Mouse (Mus musculus) erythroid progenitor cell, adult 5-6 weeks (primary cell): ENCODE measurements around the gene Tmem88. TPM values are rescaled to one million over a fixed set of nuclear protein-coding genes. Genes with fewer than 3 reads are reported as not detected.
A peak's percentile ranks its signal among the peaks of the same experiment; 100 is the strongest.

Source experiments
- ATAC-seq: replicated peaks from 2 replicates; pipeline ENCODE4 v1.8.0; 2016; ENCODE audit warnings: moderate number of reproducible peaks, mild to moderate bottlenecking, moderate TSS enrichment, inconsistent platforms; ENCODE audit not compliant: poor library complexity, low FRiP score, severe bottlenecking
- total RNA-seq, 2 experiments: library from RNA; stranded (forward) in 1 of 2; stranded (reverse) in 1 of 2; fragments of 150-400 nt in 1 of 2; fragments of 186-747, 209-891 nt in 1 of 2; gene quantifications; 2 replicates each; pipeline versions ENCODE4 v1.2.3 to v1.2.4; 2015 to 2017; ENCODE audit warnings: low replicate concordance in 2 of 2

The Tmem88 gene
- total RNA-seq, 2 experiments from 2014 or later, result not detected

- no peak for ATAC-seq
These were observed 29.4 kb downstream of the Tmem88 start for GRCm38 (mm10) chr11:69368356-69369214.

DNA sequence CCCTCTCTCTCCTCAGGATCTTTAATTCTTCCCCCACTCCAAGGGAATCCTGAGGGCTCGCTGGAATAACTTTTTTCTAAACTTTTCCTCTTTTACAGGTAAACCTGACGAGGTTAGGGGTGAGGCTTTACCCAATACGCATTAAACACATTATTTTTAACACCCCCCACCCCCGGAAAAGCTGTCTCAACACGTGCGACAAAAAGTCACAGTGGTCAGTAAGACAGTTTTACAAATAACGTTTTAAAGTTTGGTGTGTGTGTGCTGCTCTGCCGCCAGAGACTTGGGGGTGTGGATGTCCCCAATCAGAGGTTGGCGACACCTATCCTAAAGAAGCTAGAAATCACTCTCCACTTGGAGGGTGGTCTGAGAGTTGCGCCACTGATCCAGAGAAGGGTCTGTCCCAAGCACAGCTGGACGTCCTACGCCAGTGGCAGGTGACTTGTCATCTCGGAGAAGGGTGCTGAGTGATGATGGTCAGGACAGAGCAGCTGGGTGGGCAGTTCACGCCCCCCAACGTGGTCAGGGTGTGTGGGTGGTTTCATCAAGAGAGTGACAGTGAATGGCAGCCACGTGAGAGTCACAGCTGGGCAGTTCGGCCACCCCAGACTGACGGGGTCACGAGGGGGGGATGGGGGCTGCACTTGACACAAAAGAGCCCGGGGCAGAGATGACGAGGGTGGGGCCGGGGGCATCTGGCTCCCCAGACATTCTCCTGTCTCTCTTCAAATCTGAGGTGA, 30.2 kb downstream of the Tmem88 start:
- ATAC-seq, result no peak

DNA sequence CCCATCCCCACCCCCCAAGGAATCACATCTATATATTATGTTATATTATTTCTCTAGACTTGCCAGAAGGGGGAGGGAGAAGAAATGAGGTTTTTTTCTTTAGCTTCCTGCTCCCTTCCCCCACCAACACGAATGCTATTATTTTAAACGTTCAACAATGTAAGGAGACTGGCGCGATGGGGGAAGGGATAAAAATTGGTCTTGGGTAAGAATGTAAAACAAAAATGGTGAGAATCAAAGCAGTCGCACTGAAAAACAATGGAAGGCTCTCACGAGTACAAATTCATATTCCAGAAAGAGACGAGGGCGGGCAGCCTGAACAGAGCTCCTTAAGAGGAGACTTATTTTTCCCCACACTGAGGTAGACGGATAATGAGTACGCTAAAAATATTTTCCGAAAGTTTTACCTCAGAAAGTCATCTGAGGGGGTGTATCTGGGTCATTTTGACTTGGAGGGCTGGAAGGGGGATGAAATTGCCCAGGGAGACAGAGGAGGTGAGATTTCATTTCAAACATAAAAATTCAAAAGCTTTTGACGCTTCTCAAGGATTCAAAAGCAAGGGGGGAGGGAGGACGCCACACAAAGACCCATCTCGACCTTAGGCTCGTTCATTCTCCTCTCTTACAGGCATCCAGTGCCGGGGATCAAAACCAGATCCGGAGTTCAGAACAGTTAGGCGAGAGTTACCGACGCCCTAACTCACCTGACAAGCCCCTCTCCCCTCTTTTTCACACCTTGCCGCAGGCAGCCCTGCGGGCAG, 31.0 kb downstream of the Tmem88 start:
- ATAC-seq, result no peak

GRCm38 (mm10) chr11:69366157-69366854, 31.7 kb downstream of the Tmem88 start:
- ATAC-seq, result peak; percentile 74

GRCm38 (mm10) chr11:69365722-69366121, 32.3 kb downstream of the Tmem88 start:
- ATAC-seq, result no peak

- ATAC-seq, result peak; percentile 42
These were observed 33.1 kb downstream of the Tmem88 start for GRCm38 (mm10) chr11:69364910-69365309.

GRCm38 (mm10) chr11:69364376-69364775, 33.7 kb downstream of the Tmem88 start:
- no peak for ATAC-seq

DNA sequence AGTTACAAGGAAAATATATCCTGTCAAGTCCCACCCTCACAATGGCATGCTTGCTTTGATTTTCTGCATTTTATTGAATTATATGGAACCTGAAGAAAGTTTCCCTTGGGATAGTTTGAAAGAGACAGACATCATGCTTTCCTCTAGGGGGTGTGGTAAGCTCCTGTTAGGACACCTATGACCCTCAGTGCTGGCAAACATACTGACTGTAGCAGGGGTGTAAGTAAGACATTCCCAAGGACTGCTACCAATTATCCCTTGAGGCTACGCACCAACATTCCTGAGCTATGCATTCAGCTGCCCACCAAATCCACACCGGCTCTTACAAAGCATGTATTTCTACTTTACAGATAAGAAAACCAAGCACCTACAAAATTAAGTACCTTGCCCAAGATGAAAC, 35.6 kb downstream of the Tmem88 start:
- no peak for ATAC-seq

DNA sequence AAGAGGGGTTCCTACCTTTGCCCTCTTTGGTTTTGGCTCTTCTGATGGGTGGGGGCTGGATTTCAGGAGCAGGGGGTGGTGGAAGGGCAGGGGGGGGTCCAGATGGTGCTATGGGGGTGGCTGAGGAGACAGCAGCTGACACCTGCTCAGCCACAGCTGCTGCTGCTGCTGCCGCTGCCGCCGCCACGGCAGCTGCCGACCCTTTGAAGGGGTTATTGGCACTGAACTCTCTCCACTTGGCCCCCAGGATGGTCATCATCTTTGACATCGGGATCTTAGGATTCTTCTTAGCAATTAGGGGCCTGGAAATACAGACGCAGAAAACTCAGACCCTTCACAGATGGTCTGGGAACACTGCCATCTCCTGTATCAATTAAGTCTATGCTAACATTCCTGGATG, 36.0 kb downstream of the Tmem88 start:
- ATAC-seq, result no peak

DNA sequence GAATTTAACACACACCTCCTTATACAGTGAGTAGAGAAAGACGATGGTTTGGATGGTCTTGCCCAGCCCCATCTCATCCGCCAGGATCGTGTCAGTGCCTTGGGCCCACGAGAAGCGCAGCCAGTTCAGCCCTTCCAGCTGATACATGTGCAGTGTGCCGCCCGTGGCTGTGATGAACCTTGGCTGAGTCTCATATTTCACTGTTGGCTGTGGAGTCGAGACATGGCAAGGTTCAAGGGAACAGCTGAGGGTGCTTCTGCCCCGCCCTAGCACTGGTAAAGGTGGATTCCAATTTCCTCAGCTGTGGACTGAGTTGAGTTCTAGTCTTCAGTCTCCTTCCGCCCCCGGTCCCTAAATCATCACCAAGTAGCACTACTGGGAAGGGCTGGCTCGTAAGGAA, 40.3 kb downstream of the Tmem88 start:
- ATAC-seq, result no peak

- no peak for ATAC-seq
These were observed 41.5 kb downstream of the Tmem88 start for GRCm38 (mm10) chr11:69356544-69356943.

Other genes with a start within 250 kb of the Tmem88 start
- gene Alox12b, start 241.2 kb downstream of the Tmem88 start, total RNA-seq (2015; ENCODE audit: low replicate concordance), result not detected in 2 replicates
- gene Alox12b, start 241.2 kb downstream of the Tmem88 start, total RNA-seq (2017; ENCODE audit: low replicate concordance), result not detected in 2 replicates
- not detected in 2 replicates for gene Alox8, start 200.4 kb downstream of the Tmem88 start, total RNA-seq (2015; ENCODE audit: low replicate concordance)
- not detected in 2 replicates for gene Alox8, start 200.4 kb downstream of the Tmem88 start, total RNA-seq (2017; ENCODE audit: low replicate concordance)
- 0.36 TPM in 1 of 2 replicates, not detected in the other for gene Gucy2e, start 161.2 kb downstream of the Tmem88 start, total RNA-seq (2015; ENCODE audit: low replicate concordance)
- not detected in 2 replicates for gene Gucy2e, start 161.2 kb downstream of the Tmem88 start, total RNA-seq (2017; ENCODE audit: low replicate concordance)
- 107 and 135 TPM in 2 replicates for gene Cntrob, start 74.5 kb downstream of the Tmem88 start, total RNA-seq (2015; ENCODE audit: low replicate concordance)
- 77.5 and 113 TPM in 2 replicates for gene Cntrob, start 74.5 kb downstream of the Tmem88 start, total RNA-seq (2017; ENCODE audit: low replicate concordance)
- gene Trappc1, start 74.3 kb downstream of the Tmem88 start, total RNA-seq (2015; ENCODE audit: low replicate concordance), result 101 and 143 TPM in 2 replicates
- 48.5 and 72.5 TPM in 2 replicates for gene Trappc1, start 74.3 kb downstream of the Tmem88 start, total RNA-seq (2017; ENCODE audit: low replicate concordance)
- not detected in 2 replicates for gene Kcnab3, start 72.0 kb downstream of the Tmem88 start, total RNA-seq (2015; ENCODE audit: low replicate concordance)
- not detected in 2 replicates for gene Kcnab3, start 72.0 kb downstream of the Tmem88 start, total RNA-seq (2017; ENCODE audit: low replicate concordance)
- 1.7 and 8.3 TPM in 2 replicates for gene Rnf227, start 57.8 kb downstream of the Tmem88 start, total RNA-seq (2015; ENCODE audit: low replicate concordance)
- gene Rnf227, start 57.8 kb downstream of the Tmem88 start, total RNA-seq (2017; ENCODE audit: low replicate concordance), result 3.9 and 6.5 TPM in 2 replicates
- 21.0 and 33.2 TPM in 2 replicates for gene Chd3, start 28.8 kb downstream of the Tmem88 start, total RNA-seq (2015; ENCODE audit: low replicate concordance)
- gene Chd3, start 28.8 kb downstream of the Tmem88 start, total RNA-seq (2017; ENCODE audit: low replicate concordance), result 18.9 and 19.5 TPM in 2 replicates
- gene Naa38, start 2.7 kb downstream of the Tmem88 start, total RNA-seq (2015; ENCODE audit: low replicate concordance), result 26.8 and 31.7 TPM in 2 replicates
- 21.6 and 21.9 TPM in 2 replicates for gene Naa38, start 2.7 kb downstream of the Tmem88 start, total RNA-seq (2017; ENCODE audit: low replicate concordance)
- 8.3 and 11.7 TPM in 2 replicates for gene Cyb5d1, start 2.6 kb downstream of the Tmem88 start, total RNA-seq (2015; ENCODE audit: low replicate concordance)
- 25.7 and 32.5 TPM in 2 replicates for gene Cyb5d1, start 2.6 kb downstream of the Tmem88 start, total RNA-seq (2017; ENCODE audit: low replicate concordance)
- gene Kdm6b, start 15.4 kb upstream of the Tmem88 start, total RNA-seq (2015; ENCODE audit: low replicate concordance), result 6.5 and 11.7 TPM in 2 replicates
- 0.64 and 1.2 TPM in 2 replicates for gene Kdm6b, start 15.4 kb upstream of the Tmem88 start, total RNA-seq (2017; ENCODE audit: low replicate concordance)
- not detected in 2 replicates for gene Dnah2, start 150.9 kb upstream of the Tmem88 start, total RNA-seq (2015; ENCODE audit: low replicate concordance)
- 0.13 TPM in 1 of 2 replicates, not detected in the other for gene Dnah2, start 150.9 kb upstream of the Tmem88 start, total RNA-seq (2017; ENCODE audit: low replicate concordance)
- 2.5 and 2.9 TPM in 2 replicates for gene Efnb3, start 162.0 kb upstream of the Tmem88 start, total RNA-seq (2015; ENCODE audit: low replicate concordance)
- gene Efnb3, start 162.0 kb upstream of the Tmem88 start, total RNA-seq (2017; ENCODE audit: low replicate concordance), result 0.77 and 1.1 TPM in 2 replicates
- gene Wrap53, start 182.0 kb upstream of the Tmem88 start, total RNA-seq (2015; ENCODE audit: low replicate concordance), result 13.8 and 48.3 TPM in 2 replicates
- 13.5 and 18.4 TPM in 2 replicates for gene Wrap53, start 182.0 kb upstream of the Tmem88 start, total RNA-seq (2017; ENCODE audit: low replicate concordance)
- gene Trp53, start 182.1 kb upstream of the Tmem88 start, total RNA-seq (2015; ENCODE audit: low replicate concordance), result 38.2 and 75.9 TPM in 2 replicates
- gene Trp53, start 182.1 kb upstream of the Tmem88 start, total RNA-seq (2017; ENCODE audit: low replicate concordance), result 12.2 TPM in 2 replicates
- gene Atp1b2, start 207.7 kb upstream of the Tmem88 start, total RNA-seq (2015; ENCODE audit: low replicate concordance), result 20.9 and 36.5 TPM in 2 replicates
- 3.5 and 4.5 TPM in 2 replicates for gene Atp1b2, start 207.7 kb upstream of the Tmem88 start, total RNA-seq (2017; ENCODE audit: low replicate concordance)
- gene Shbg, start 219.7 kb upstream of the Tmem88 start, total RNA-seq (2015; ENCODE audit: low replicate concordance), result not detected in 2 replicates
- gene Shbg, start 219.7 kb upstream of the Tmem88 start, total RNA-seq (2017; ENCODE audit: low replicate concordance), result not detected in 2 replicates
- gene Sat2, start 223.8 kb upstream of the Tmem88 start, total RNA-seq (2015; ENCODE audit: low replicate concordance), result not detected in 2 replicates
- gene Sat2, start 223.8 kb upstream of the Tmem88 start, total RNA-seq (2017; ENCODE audit: low replicate concordance), result not detected in 2 replicates
- 18.0 and 24.9 TPM in 2 replicates for gene Fxr2, start 234.8 kb upstream of the Tmem88 start, total RNA-seq (2015; ENCODE audit: low replicate concordance)
- 42.4 and 44.2 TPM in 2 replicates for gene Fxr2, start 234.8 kb upstream of the Tmem88 start, total RNA-seq (2017; ENCODE audit: low replicate concordance)